Mouse (Mus musculus) spleen, postnatal 14 days (tissue): ENCODE measurements around the gene Borcs6.
A peak's percentile ranks its signal among the peaks of the same experiment; 100 is the strongest.

ENCODE experiments used
- DNase-seq, 2 experiments: peaks; one replicate each; pipeline ENCODE4 v3.0.0; 2021 to 2022; ENCODE audit warnings: low spot score in 2 of 2

The Borcs6 gene

DNA sequence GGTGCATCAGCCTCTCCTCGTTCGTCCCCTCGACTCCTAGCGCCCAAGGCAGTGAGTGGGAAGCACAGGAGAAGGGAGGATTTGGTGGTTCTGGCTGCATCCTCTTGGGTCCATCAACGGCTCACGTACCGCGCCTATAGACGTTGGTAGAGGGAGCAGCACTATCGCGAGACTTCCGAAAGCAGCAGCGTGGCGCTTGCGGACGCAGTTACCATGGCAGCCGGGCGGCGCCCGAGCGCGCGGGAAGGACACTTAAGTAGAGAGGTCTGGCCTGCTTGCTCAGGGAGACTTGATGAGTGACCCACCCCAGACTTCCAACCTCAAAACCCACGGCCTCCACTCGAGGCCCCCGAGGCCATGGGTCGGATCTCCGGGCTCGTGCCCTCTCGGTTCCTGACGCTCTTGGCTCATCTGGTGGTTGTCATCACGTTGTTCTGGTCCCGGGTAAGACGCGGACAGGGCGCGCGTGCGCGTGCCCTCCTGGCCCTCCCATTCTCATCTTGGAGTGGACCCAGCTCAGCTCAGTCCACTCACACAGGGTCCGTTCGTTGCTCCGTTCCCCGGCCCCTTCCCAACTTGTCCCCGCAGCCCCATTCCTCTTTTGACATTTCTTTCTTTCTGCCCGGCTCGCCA lies 11.2 kb downstream of the Borcs6 start, which contains the start of gene Tmem107:
Gene Tmem107, plus strand, starts transcription at position 217 of the 633 bp plus-strand sequence.
- DNase-seq: peak; percentile 86 to 93

DNA sequence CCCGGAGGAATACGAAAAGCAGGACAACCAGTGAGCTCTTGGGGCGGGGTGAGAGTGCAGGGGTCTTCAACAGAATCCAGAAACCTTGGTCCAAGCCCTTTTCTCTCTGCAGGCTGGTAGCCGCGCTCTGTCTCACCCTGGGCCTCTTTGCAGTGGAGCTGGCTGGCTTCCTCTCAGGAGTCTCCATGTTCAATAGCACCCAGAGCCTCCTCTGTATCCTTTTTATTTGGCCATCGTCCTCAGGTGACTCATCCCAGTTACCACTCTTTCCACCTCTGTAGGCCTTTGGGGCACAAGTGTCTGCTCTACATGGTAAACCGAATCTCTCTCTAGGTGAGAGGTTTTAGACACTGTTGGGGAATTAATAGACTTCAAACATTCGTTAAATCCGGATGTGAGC lies 11.7 kb downstream of the Borcs6 start:
- no peak for DNase-seq

DNA sequence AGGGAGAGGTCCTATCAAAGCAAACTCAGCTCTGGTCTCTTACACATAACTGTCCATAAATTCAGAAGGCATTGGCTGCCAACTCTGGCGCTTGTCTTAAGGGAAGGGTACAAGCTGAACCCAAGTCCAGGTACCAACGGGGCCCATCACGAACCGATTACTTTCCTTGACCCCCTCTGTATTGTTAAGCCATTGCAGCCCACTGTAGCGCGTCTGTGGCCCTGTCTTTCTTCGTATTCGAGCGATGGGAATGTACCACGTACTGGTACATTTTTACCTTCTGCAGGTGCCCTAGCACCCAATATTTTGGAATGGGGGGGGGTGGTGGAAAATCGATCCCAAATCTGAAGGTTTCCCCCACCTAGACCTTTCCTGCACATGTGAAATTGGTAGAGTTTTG lies 12.7 kb downstream of the Borcs6 start:
- DNase-seq: no peak

DNA sequence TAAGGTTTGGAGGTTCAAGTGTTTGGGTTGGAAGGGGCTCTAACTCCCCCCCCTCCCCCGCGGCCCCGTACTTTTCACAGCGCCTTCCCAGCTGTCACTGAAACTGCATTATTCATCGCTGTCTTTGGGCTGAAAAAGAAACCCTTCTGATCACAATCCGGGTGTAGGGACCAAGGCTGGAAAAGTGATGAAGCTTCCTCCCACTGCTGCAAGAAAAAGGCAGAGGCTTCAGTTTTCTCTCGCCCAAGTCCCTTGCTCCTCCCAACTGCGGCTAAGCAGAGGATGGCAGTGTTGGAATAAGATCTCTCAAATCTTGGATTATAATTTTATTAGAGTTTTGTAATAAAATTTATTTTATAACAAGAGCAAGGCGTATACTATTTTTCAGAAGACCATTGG lies 13.1 kb downstream of the Borcs6 start:
- DNase-seq: no peak

DNA sequence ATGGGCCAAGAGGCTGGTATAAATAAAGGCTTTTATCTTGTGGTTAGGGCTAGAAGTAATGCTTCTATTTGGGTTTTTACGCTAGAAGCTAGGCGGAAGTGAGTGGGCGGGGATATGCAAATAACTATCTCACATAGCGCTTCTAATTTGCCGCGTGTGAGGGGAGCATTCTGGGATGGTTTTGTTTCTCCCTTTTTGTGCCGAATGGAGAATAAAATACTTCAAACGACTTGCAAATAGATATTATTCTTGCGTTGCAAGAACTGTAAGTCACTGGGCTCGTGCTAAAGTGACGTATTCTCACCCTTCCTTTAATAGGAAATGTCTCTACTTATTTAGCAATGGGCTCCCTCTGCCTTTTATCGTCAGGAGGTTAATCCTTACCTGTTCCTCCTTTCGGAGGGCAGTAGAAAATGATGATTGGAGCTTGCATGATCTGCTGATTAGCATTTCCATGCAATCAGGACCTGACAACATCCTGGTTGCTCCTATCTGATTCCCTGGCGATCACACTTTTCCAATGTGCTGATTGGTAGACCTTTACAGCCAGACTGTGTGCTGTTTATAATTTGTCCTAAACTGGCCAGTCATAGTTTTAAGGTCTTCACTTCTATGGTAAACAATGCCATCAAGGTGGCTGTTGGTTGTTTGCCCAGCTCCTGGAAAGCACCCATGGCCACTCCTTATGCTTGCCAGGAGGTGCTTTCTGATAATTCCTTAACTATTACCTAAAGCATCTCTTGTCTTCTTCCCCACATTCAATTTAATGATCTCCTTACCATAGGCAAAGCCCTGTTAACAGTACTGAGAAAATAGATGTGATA lies 13.8 kb downstream of the Borcs6 start:
- peak; percentile 58 to 75 for DNase-seq

DNA sequence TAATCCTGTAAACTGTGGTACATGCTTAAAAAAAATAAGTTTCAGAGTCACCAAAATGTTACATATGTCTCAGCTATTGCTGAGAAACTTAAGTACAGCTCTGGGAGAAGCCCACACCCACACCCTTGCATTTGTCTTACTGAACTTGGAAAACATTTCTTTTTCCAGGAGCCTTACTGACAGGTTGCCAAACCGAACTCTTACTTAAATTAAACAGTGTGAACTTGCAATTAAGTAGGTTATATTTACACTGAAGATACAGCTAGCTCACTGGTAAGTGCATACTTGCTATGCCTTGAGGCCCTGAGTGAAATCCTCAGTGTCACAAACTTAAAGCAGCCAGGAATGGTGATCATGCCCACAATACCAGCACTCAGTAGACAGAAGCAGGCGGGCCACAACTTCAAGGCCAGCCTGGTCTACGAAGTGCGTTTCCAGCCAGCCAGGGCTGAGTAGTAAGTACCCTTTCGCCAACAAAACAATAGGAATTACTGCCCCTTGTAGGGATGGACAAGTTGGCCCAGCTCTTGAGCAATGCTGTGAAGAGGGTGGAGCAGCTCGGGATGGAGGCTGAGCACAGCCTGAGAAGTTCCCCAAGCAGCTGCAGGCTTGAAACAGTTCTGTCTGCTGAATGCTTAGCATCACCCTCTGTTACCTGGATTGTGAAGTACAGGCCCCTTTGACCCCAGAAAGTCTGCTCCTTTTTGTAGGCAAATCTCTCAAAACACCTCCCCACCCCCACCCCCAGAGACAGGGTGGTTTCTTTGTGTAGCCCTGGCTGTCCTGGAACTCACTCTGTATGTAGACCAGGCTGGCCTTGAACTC lies 14.6 kb downstream of the Borcs6 start:
- no peak for DNase-seq

DNA sequence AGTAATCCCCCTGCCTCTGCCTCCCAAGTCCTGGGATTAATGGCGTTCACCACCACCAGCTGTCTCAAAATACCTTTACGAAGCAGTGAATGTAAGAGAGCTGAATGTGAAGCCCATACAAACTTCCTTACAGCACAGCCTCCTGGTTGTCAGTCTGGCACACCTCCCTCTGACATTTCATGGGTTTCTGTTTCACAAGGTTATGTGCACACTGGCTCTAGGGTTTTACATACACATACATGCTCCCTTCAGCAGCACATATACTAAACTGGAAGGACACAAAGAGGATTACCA lies 15.2 kb downstream of the Borcs6 start:
- DNase-seq: no peak

DNA sequence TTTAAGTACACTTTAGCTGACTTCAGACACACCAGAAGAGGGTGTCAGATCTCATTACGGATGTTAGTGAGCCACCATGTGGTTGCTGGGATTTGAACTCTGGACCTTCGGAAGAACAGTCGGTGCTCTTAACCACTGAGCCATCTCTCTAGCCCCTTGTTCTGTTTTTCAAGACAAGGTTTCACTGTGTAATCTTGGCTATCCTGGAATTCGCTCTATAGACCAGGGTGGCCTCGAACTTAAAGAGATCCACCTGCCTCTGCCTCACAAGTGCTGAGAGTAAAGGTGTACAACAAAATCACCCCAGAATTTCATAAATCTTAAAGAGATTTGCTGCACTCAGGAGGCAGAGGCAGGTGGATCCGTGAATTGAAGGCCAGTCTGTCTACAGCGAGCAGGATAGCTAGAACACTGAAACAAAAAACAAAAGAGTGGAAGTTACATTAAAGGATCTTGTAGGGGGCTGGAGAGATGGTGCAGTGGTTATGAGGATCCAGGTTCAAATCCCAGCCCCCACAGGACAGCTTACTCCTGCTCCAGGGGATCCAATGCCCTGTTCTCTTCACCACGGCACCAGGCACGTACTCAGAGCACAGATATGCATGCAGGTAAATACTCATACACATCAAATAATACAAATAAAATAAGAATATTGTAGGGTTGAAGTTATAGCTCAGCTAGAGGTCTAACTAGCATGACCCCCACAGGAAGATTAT lies 16.4 kb downstream of the Borcs6 start:
- DNase-seq: no peak

DNA sequence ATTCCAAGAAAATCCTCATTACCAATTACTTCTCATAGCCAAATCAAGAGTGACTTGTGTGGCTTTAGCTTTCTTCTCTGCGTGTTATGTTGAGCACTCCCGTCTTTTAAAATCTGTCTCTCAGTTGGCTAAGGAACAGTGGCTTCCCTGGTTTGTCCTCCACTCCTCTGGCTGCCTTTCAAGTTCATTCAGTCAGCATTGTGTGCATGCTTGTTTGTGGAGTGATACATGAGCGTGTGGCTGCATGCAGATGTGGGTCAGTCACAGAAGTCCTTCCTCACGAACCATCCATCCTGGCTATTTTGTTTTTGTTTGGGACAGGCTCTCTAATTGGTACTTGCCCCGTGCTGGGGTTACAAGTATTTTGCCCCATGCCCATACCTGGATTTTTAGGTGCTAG lies 17.1 kb downstream of the Borcs6 start:
- DNase-seq: no peak

DNA sequence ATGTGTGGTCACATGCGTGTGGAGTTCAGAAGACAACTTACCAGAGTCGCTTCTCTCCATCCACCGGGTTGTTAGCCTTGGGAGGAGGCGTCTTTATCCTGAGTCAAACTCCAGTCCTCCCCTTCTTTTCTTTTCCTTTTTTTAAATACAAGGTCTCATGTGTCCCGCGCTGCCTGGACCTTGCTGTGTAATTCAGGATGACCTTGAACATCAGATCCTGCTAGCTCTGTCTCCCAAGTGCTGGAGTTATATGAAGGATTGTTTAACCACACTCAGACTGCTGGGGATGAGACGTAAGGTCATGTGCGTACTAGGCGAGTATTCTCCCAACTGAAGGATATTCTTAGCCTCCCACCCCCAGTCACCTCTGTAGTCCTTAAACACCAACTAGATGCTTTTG lies 17.8 kb downstream of the Borcs6 start:
- DNase-seq: no peak

DNA sequence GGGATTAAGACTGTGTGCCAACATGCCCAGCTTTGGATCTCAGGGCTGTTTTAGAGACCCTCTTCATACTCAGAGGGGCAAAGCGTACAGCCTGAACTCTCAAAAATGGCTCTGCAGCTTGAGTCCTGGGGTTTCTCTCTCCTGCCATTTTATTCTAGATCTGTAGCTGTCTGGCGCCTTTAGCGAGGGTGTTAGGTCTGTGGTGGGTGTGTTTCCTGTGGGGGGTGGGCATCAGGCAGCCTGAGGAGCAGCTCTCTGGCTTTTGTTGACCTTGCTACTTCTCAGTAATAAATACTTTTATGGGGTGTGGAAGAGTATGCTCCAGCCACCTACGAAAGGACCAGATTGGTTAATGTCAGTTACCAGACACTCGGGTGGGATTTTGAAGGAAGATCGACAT lies 18.5 kb downstream of the Borcs6 start:
- DNase-seq: no peak

DNA sequence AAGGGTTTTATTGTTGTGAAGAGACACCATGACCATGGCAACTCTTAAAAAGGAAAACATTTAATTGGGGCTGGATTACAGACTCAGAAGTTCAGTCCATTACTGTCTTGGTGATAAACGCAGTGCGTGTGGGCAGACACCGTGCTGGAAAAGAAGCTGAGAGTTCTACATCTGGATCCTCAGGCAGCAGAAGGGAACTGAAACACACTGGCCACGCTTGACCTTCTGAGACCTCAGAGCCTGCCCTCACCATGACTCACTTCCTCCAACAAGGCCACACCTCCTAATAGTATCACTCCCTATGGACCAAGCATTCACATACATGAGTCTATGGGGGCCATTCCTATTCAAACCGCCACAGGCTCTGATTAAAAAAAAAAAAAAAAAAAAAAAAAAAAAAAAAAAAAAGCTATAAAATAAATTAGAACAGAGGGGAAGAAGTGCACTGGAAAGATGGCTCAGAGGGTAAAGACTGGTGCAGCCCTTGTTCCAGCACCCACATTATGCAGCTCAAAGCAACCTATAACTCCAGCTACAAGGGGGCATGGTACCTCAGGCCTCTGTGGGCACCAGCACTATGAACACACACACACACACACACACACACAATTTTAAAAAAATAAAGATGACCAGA lies 19.4 kb downstream of the Borcs6 start:
- no peak for DNase-seq

DNA sequence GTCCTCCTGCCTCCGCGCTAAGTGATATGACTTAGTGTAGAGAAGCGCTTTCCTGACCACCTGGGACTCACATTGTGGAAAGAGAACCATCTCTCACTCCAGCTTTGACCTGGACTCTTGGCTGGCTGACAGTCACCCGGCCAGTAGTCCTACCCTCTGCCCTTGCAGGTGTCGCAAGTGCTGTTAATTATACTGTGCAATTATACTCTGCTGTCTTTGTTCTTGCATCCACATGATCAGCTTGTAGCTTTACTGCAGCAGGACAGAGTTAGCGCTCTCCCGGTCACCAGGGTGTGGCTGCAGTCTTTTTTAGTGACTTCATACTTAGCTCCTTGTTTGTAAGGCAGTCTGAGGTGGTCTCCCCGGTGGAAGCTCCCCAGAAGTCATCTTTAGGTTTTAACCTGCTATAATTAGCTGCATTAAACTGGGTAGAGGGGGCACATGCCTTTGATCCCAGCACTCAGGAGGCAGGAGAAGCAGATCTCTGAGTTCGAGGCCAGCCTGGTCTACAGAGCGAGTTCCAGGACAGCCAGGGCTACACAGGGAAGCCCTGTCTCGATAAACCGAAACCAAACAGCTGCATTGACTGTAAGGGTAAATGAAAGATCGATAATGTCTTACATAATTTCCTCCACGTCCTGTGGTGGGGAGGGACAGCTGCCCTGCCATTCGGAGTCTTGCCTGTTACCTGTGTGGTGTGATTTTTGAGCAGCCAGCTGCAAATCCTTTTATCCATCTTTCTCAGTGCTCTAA lies 20.8 kb downstream of the Borcs6 start:
- DNase-seq: no peak

DNA sequence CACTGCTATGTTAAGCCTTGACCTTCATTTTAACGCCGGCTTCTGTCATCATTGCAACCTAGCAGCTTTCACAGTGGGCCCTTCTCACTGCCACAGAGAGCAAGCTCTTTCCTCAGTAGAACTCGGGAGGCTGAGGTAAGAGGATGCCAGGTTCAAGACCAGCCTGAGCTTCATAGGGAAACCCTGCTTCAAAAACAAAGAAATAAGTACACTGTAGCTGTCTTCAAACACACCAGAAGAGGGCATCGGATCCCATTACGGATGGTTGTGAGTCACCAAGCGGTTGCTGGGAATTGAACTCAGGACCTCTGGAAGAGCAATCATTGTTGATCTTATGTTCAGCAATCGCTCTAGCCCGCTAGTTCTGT lies 21.3 kb downstream of the Borcs6 start:
- no peak for DNase-seq

DNA sequence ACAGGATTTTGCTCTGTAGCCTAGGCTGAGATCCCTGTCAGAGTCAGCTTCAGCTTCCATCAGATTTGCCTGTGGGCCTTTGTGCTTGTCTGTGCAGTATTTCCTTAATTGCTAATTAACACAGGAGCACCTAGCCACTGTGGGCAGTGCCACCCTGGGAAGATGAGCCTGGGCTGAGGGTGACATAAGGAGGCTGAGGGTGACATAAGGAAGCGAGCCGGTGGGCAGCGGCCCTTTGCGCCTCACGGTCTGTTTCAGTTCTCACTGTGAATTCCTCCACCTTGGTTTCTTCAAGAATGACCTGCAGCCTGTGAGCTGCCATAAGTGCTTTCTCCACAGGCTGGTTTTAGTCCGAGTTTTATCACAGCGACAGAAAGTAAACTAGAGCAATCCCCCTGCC lies 22.1 kb downstream of the Borcs6 start:
- DNase-seq: no peak

DNA sequence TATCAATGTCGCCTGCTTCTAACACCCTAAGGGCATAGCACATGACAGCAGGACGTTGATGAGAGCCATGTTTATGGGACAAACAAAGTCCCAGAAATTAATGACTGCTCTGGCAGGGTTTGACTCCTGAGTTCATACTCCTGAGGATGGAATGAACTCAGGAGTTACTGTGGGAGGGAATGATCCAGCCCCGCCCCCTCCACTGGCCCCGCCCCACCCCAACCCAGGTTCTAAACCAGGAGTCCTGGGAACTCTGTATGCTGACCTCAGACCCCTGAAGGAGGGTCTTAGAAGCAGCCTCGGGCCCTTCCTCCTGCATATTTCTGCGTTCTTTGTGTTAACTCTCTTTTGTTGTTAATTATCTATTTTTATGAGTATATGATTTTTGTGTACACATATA lies 26.1 kb downstream of the Borcs6 start:
- DNase-seq: no peak

DNA sequence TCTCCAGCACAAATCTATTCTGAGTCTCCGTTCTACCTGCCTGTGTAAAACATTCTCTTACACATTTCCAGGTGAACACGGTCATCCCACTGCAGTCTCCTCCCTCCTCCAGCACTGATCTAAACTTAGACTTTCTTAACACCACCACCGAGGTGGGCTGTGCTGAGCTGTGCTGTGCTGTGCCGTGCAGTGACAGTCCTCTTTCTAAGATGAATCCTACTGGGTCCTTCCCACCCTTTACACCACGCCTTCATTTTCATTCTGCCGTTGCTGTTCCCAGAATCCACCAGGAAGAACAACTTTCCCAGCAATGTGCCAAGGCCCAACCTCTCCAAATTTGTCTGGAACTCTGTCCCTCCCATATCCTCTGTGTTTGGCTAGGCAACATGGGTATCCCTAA lies 26.9 kb downstream of the Borcs6 start:
- no peak for DNase-seq

DNA sequence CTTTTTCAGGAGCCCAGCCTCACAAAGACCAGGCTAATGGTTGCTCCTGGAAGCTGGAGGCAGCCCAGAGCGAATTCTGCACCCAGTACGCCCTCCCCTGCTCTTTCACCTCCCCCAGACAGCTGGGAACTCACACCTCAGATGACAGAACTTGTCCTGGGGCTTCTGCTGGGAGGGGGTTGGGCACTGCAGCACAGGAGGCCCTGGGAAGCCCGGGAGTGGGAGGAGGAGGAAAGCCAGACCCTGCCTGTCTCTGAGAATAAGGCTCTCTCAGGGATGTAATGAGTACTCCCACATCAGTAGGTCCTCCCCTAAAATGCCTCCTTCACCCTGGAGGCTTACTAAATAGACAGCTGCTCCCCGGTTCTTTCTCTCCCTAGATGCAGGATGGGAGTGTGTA lies 27.6 kb downstream of the Borcs6 start:
- DNase-seq: no peak

DNA sequence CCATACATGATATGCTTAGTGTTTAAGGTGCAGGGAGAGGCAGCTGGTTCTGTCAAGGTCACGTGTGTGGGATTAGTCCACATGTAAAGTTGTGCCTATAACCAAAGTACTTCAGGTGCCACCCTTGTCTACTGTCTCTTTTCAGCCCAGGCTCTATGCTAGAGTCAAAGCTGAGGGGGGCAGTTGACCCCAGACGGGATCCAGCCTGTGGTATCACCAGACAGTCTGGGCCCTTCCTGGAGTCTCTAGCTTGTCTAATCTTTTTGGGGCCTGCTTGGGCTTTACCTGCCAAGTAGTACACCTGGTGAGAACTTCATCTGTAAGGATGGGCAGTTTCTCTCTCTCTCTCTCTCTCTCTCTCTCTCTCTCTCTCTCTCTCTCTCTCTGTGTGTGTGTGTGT lies 28.1 kb downstream of the Borcs6 start:
- DNase-seq: no peak

DNA sequence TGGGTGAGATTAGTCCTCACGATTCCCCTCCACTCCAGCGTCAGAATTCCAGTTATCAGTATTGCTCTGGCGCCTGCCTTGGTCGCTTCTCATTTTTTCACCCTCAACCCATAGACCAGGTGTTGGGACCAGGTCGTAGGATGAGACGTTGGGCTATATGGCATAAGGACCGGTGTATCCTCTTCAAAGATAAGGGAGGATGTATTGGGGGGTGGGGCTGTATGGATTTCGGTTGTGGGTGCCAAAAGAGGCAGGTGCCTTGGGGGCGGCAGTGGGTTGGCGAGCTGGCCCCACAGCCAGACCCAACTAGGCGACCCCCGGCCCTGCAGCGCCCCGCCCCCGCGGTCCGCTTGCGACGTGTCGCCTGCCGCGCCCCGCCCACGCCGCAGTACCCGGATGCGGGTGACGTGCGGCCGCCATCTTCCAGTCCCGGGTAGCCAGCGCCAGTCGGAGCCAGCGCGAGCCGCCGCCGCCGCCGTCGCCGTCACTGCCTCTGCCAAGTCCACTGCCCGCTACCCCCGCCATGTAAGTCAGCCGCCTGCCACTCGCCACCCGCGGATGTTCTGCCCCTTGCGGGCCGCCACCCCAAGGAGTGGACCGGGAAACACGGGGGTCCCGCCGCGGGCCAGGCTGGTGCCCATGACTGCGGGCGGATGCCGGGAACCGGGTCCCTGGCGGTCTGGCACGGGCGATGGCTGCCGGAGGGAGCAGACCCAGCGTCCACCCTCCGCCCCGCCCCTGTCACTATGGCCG lies 28.8 kb downstream of the Borcs6 start, which contains the start of gene Vamp2:
Gene Vamp2, plus strand, starts transcription at position 388 of the 753 bp plus-strand sequence.
- DNase-seq: peak; percentile 71 to 87
